Mouse (Mus musculus): ENCODE measurements around the gene Ptgir.

DNA sequence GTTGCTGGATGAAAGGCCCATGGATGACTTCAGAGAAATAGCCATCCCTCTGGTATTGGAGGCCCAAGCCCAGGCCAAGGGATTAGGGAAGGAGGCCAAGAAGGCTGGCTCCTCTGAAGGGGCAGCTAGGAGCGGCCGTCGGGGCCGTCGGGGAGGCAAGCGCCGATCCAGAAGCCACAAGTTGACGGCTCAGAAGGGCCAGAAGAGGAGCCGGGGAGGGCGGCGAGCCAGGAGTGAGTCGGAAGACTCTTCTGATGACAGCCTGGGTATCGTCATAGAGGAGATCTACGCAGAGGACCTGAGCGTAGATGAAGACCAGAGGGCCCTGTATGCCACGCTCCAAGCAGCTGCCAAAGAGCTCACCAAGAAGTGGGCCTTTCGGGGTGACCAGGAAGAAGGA lies 39.1 kb downstream of the Ptgir start:
- TF ChIP-seq CTCF (IDR thresholded peaks at IDR 0.05; ENCODE audit: borderline replicate concordance, control insufficient read depth, extremely low read depth, insufficient read depth, low read length, poor library complexity) (no peak), POLR2A (IDR thresholded peaks at IDR 0.05; ENCODE audit: control insufficient read depth, extremely low read depth, insufficient read depth, low read length, poor library complexity) (no peak)

All from thymus, adult 2 months (tissue).